Mouse (Mus musculus) B cell, adult 2 months (primary cell): ENCODE data around the gene Ccdc194.

Experiments
- DNase-seq, 2 experiments: peaks; one replicate each; pipeline ENCODE4 v3.0.0; 2022

Ccdc194 gene

GRCm38 (mm10) chr8:71525226-71526050 is at the start of gene Ccdc194:
Gene Ccdc194 (minus strand): TSS chr8:71525711.
- DNase-seq = no peak

GRCm38 (mm10) chr8:71575020-71575419 is 49.5 kb upstream of the Ccdc194 start:
- no peak for DNase-seq

- no peak for DNase-seq
Observed at GRCm38 (mm10) chr8:71574426-71574825, 48.9 kb upstream of the Ccdc194 start.

- no peak for DNase-seq
Observed at GRCm38 (mm10) chr8:71572847-71573633, 47.5 kb upstream of the Ccdc194 start.

DNA sequence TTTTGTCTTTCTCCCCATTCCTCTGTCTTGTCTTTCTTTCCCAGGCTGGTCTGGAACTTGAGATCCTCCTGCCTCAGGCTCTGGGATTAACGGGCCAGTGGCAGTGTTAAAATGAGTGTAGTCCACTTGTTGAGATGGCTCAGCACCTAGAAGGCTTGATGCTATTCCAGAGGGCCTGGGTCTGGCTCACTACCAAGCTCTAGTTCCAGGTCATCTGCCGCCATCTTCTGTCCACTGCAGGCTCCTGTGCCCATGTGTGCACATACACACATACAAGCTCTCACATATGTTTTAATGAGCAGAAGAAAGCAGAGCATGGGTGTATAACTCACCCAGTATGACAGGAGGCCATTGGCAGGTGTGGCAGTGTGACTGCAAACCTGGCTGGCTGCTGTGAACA is 46.6 kb upstream of the Ccdc194 start:
- no peak for DNase-seq

- peak; percentile 88 to 90 for DNase-seq
Observed at GRCm38 (mm10) chr8:71570291-71570954, 44.9 kb upstream of the Ccdc194 start.

DNA sequence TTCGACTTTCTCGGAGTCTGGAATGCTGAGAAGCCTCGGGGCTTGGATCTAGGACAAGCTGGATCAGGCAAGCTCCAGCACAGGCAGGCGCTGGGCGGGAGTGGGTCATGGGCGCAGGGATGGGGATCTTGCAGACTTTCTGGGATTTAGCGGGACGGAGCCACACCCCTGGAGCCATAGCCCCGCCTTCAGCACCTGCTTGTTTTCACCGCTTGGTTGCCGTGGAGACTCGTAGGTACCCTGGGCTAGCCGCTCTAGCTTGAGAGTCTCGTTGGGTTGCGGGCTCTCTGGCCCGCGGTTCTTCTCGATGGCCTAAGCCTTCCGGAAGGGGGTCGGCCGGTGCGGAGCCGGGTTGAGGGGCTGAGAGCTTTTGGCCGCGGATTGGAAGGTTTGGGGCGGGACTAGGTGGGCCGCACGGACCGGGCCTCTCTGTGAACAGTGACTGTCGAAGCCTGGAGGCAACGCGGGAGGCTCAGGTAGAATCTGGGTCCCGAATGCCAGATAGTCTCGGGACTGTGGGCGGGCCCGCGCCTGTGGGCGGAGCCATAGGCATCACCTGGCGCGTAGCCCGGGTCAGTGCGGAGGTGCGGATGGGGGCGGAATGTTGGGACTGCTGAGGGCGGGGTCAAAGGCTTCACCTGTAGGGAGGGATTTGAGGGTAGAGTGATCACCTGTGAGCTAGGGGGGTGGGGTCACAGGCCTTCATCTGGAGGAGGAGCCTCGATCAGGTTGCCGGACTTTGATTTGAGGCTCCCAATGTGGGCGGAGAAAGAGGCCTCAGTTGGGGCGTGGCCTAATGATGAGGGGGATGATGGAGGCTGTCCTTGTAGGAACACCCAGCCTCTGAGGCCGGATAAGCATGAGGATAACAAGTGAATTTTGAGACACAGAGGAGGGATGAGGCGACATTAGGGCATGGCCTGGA is 44.1 kb upstream of the Ccdc194 start:
- peak; percentile 86 to 87 for DNase-seq

- DNase-seq = no peak
Observed at GRCm38 (mm10) chr8:71568941-71569340, 43.4 kb upstream of the Ccdc194 start.

DNA sequence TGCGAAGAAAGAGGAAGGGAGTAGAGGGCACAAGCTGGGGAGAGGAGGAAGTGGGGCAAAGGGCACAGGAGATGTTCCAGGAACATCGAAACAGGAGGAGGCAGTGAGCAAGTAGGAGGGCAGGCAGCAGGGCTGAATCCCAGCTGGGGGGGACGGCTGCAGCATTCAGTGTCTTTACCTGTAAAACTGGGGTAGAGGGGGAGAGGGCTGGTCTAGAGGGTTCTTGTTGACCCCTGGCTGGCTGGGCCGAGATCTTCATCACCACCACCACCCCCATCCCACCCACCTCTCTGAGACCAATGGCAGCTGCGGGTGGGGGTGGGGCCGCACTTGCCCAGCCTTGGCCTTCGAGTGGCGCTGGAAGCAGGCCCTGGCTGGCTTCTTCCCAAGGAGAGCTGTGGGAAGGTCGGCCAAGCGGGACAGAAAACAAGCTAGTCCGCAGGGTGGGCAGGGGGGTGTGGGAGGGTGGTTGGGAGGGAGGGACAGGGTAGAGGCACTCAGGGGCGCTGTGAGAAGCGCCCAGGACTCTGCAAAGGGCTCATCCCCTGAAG is 43.0 kb upstream of the Ccdc194 start, which contains the start of gene Slc27a1:
Slc27a1 (plus strand) TSS at position 496 of the 551 bp plus-strand sequence.
- no peak for DNase-seq

GRCm38 (mm10) chr8:71567587-71567986 is 42.1 kb upstream of the Ccdc194 start:
- DNase-seq = no peak

DNA sequence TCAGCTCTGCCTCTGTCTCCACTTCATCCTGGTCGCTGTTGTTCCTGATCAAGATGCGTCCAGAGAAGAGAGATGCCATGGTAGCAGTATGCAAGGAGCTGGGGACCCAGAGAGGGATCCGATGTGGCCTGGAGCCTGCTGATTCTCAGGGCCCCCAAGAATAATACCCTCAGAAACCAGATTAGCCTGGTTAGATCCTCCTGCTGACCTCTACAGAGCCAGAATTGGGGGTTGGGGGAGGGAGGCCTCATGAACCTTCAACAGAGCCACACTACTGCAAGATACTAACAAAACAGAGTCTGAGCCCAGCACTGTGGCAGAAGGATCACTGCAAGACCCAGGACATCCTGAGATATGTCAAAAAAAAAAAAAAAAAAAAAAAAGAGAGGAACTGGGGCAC is 41.0 kb upstream of the Ccdc194 start, which contains the start of gene Nxnl1:
Nxnl1 (minus strand) TSS at position 101 of the 400 bp plus-strand sequence.
- no peak for DNase-seq

DNA sequence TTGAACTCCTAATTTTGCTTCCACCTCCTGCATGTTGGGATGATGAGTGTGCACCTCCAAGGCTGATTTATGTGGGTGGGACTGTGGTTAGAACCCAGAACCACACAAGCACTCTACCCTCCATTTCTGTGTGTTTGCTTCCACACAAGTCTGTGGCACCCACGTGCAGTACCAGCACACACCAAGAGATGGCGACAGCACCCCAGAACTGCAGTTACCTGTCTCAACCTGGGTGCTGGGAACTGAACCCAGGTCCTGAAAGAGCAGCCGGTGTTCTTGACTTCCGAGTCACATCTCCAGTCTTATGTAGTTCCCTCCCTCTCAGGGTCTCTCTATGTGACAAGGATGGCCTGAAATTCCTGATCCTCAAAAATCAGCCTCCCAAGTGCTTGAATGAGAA is 38.5 kb upstream of the Ccdc194 start:
- DNase-seq = peak in 1 of 2 experiments; percentile 21

- peak; percentile 88 to 91 for DNase-seq
Observed at GRCm38 (mm10) chr8:71562751-71563150, 37.2 kb upstream of the Ccdc194 start.

DNA sequence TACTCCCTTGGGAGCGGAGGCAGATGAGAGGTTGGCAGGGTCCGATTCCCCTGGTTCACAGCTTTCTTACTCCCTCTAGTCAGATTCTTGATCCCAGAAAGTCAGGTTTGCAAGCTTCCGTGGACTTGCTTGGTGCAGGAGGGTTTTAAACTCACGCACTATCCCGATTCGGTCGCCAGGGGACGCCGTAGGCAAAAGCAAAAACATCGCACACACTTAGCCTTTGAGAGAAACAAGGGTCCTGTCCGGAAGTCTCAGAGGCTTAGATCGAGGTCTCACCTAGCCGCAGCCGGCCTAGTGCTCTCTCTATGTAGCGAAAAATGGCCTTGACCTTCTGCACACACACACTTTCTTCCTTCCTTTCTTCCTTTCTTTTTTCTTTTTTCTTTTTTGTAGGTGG is 35.9 kb upstream of the Ccdc194 start:
- DNase-seq = peak; percentile 78 to 81

DNA sequence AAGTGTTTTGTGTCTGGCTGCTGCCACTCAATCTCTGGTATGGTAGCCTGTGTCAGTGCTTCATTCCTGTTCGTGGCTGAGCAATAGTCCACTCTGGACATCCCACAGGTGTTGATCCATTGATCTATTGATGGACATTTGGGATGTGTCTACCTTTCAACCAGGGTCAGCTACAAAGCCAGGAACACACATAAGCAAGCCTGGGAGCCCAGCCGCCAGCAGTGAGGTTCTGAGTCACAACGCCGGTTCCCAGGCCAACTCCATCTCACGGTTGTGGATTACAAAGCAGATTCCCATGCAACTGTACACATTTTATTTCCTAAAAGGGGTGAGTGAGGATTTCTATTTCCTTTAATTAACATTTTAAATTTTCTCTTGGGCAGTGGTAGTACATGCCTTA is 35.3 kb upstream of the Ccdc194 start:
- DNase-seq = no peak

- no peak for DNase-seq
Observed at GRCm38 (mm10) chr8:71560071-71560470, 34.6 kb upstream of the Ccdc194 start.

GRCm38 (mm10) chr8:71558958-71559690 is 33.6 kb upstream of the Ccdc194 start:
- DNase-seq = peak; percentile 78 to 79

- no peak for DNase-seq
Observed at GRCm38 (mm10) chr8:71558071-71558957, 32.8 kb upstream of the Ccdc194 start, which contains the start of gene Tmem221. Gene Tmem221 (minus strand): TSS chr8:71558871.

GRCm38 (mm10) chr8:71554644-71555043 is 29.1 kb upstream of the Ccdc194 start:
- DNase-seq = no peak

GRCm38 (mm10) chr8:71554001-71554400 is 28.5 kb upstream of the Ccdc194 start:
- no peak for DNase-seq
